Mouse (Mus musculus) CH12.LX (cell line): ENCODE measurements at regions not wholly inside any gene's neighbourhood (a gene's known extent, or its start where the extent isn't known, plus 50 kb on each side); places are given as distances from the start of the nearest gene placed in this dataset.

ENCODE experiments used
- DNase-seq: peaks from one replicate; pipeline ENCODE4 v3.0.0-alpha.2; 2013; ENCODE audit errors: extremely low read depth
- H3K27ac ChIP-seq: 2 replicates; pipeline ENCODE4 v1.5.1; 2012; ENCODE audit warnings: low read depth, mild to moderate bottlenecking, control low read depth, moderate library complexity; ENCODE audit not compliant: insufficient read depth
- H3K27me3 ChIP-seq: replicated peaks from 2 replicates; pipeline ENCODE3; 2012; ENCODE audit warnings: inconsistent platforms
- H3K36me3 ChIP-seq, 2 experiments: replicated peaks in 1 of 2; 2 replicates each; pipeline versions ENCODE3 to v1.6.1; 2012; ENCODE audit warnings: inconsistent platforms in 1 of 2, low read length in 1 of 2, mild to moderate bottlenecking in 1 of 2, mixed read lengths in 1 of 2, moderate library complexity in 1 of 2; ENCODE audit not compliant: control insufficient read depth in 1 of 2, insufficient read depth in 1 of 2
- H3K4me1 ChIP-seq, 2 experiments: 2 replicates each; pipeline ENCODE4 v1.6.1; 2012; ENCODE audit warnings: inconsistent platforms in 1 of 2, moderate library complexity in 1 of 2; ENCODE audit not compliant: insufficient read depth in 2 of 2, control insufficient read depth in 1 of 2
- H3K4me2 ChIP-seq: 2 replicates; pipeline ENCODE4 v1.6.1; 2012; ENCODE audit warnings: low read depth, mild to moderate bottlenecking, control low read depth; ENCODE audit not compliant: poor library complexity, insufficient read depth, severe bottlenecking
- H3K4me3 ChIP-seq, 3 experiments: fragments of 150-350 bp in 1 of 3; sonication (generic) in 1 of 3; replicated peaks in 1 of 3; 2 replicates each; pipeline versions ENCODE3 to v1.5.1; 2011 to 2012; ENCODE audit warnings: low read depth in 2 of 3, low read length in 2 of 3, mild to moderate bottlenecking in 2 of 3, moderate library complexity in 2 of 3, control low read depth in 1 of 3, improper control_type of control experiment in 1 of 3, inconsistent platforms in 1 of 3, mixed read lengths in 1 of 3; ENCODE audit not compliant: poor library complexity in 1 of 3
- H3K79me2 ChIP-seq: replicated peaks from 2 replicates; pipeline ENCODE4 v1.6.1; 2012; ENCODE audit warnings: mild to moderate bottlenecking, moderate library complexity; ENCODE audit not compliant: control insufficient read depth, poor library complexity, insufficient read depth, severe bottlenecking; ENCODE audit errors: extremely low read depth
- H3K9ac ChIP-seq: 2 replicates; pipeline ENCODE4 v1.6.1; 2012; ENCODE audit warnings: low read depth, mild to moderate bottlenecking, control low read depth, moderate library complexity; ENCODE audit not compliant: insufficient read depth
- H3K9me3 ChIP-seq: replicated peaks from 2 replicates; pipeline ENCODE3; 2012; ENCODE audit warnings: low read length, inconsistent platforms, mixed read lengths
- CTCF ChIP-seq, 2 experiments: IDR thresholded peaks in 1 of 2; conservative IDR thresholded peaks in 1 of 2; 2 replicates each; pipeline ENCODE4 v1.5.1; 2011 to 2012; ENCODE audit warnings: low read depth in 2 of 2, low read length in 2 of 2, improper control_type of control experiment in 1 of 2, inconsistent platforms in 1 of 2, mild to moderate bottlenecking in 1 of 2, moderate library complexity in 1 of 2
- ETS1 ChIP-seq: conservative IDR thresholded peaks from 2 replicates; pipeline ENCODE4 v1.6.1; 2012; ENCODE audit warnings: low read depth, mild to moderate bottlenecking, inconsistent platforms, low read length, improper control_type of control experiment, moderate library complexity
- GABPA ChIP-seq: IDR thresholded peaks from 2 replicates; pipeline ENCODE4 v1.6.1; 2012; ENCODE audit warnings: low read depth, low read length, improper control_type of control experiment, inconsistent platforms; ENCODE audit not compliant: insufficient replicate concordance
- HCFC1 ChIP-seq: IDR thresholded peaks from 2 replicates; pipeline ENCODE4 v1.6.1; 2012; ENCODE audit warnings: low read depth, mild to moderate bottlenecking, inconsistent platforms, low read length, improper control_type of control experiment
- IRF4 ChIP-seq: IDR thresholded peaks from 2 replicates; pipeline ENCODE4 v1.6.1; 2014; ENCODE audit warnings: low read depth, mild to moderate bottlenecking, inconsistent platforms, low read length, improper control_type of control experiment
- JUND ChIP-seq: conservative IDR thresholded peaks from 2 replicates; pipeline ENCODE4 v1.6.1; 2011; ENCODE audit warnings: low read depth, low read length, improper control_type of control experiment
- MAFK ChIP-seq: IDR thresholded peaks from 2 replicates; pipeline ENCODE4 v1.6.1; 2011; ENCODE audit warnings: low read length, improper control_type of control experiment; ENCODE audit not compliant: insufficient replicate concordance
- MAX ChIP-seq: IDR thresholded peaks from 2 replicates; pipeline ENCODE4 v1.6.1; 2011; ENCODE audit warnings: low read length, improper control_type of control experiment
- MAZ ChIP-seq: IDR thresholded peaks from 2 replicates; pipeline ENCODE4 v1.6.1; 2012; ENCODE audit warnings: low read depth, mild to moderate bottlenecking, inconsistent platforms, low read length, improper control_type of control experiment, moderate library complexity
- MXI1 ChIP-seq: IDR thresholded peaks from 2 replicates; pipeline ENCODE4 v1.6.1; 2011; ENCODE audit warnings: mild to moderate bottlenecking, low read depth, low read length, improper control_type of control experiment
- MYC ChIP-seq: IDR thresholded peaks from 2 replicates; pipeline ENCODE4 v1.6.1; 2011; ENCODE audit warnings: low read depth, mild to moderate bottlenecking, improper control_type of control experiment, low read length
- NELFE ChIP-seq: IDR thresholded peaks from 2 replicates; pipeline ENCODE4 v1.6.1; 2011; ENCODE audit warnings: low read depth, low read length, improper control_type of control experiment
- POLR2A ChIP-seq: IDR thresholded peaks from 2 replicates; pipeline ENCODE4 v1.6.1; 2011; ENCODE audit warnings: low read depth, mild to moderate bottlenecking, improper control_type of control experiment, low read length
- RAD21 ChIP-seq: IDR thresholded peaks from 2 replicates; pipeline ENCODE4 v1.6.1; 2011; ENCODE audit warnings: low read depth, mild to moderate bottlenecking, low read length, improper control_type of control experiment, moderate library complexity
- RCOR1 ChIP-seq: conservative IDR thresholded peaks from 2 replicates; pipeline ENCODE4 v1.6.1; 2012; ENCODE audit warnings: low read depth, mild to moderate bottlenecking, inconsistent platforms, low read length, improper control_type of control experiment
- SIN3A ChIP-seq: IDR thresholded peaks from 2 replicates; pipeline ENCODE4 v1.6.1; 2012; ENCODE audit warnings: low read length, improper control_type of control experiment, inconsistent platforms
- SMC3 ChIP-seq: IDR thresholded peaks from 2 replicates; pipeline ENCODE4 v1.6.1; 2011; ENCODE audit warnings: low read depth, low read length, improper control_type of control experiment
- TBP ChIP-seq: conservative IDR thresholded peaks from 2 replicates; pipeline ENCODE4 v1.6.1; 2011; ENCODE audit warnings: low read depth, low read length, improper control_type of control experiment
- UBTF ChIP-seq: IDR thresholded peaks from 2 replicates; pipeline ENCODE4 v1.6.1; 2012; ENCODE audit warnings: low read depth, mild to moderate bottlenecking, inconsistent platforms, low read length, improper control_type of control experiment, moderate library complexity
- USF2 ChIP-seq: conservative IDR thresholded peaks from 2 replicates; pipeline ENCODE4 v1.6.1; 2011; ENCODE audit warnings: low read depth, low read length, improper control_type of control experiment
- ZC3H11A ChIP-seq: IDR thresholded peaks from 2 replicates; pipeline ENCODE4 v1.6.1; 2012; ENCODE audit warnings: low read depth, mild to moderate bottlenecking, inconsistent platforms, low read length, improper control_type of control experiment
- ZKSCAN1 ChIP-seq: IDR thresholded peaks from 2 replicates; pipeline ENCODE4 v1.6.1; 2012; ENCODE audit warnings: low read depth, inconsistent platforms, low read length, improper control_type of control experiment, borderline replicate concordance
- ZMIZ1 ChIP-seq: IDR thresholded peaks from 2 replicates; pipeline ENCODE4 v1.6.1; 2012; ENCODE audit warnings: low read depth, mild to moderate bottlenecking, inconsistent platforms, low read length, improper control_type of control experiment
- dilution Hi-C: fragments of 300-500 bp; cut with MboI; formaldehyde crosslinking; loops from 2 replicates; pipeline ENCODE4 v1.14.3; 2020; ENCODE audit warnings: low sequenced_read_pairs; ENCODE audit not compliant: extremely low pct_unique_long_range_greater_than_20kb, extremely low pct_ligation_motif_present
- in situ Hi-C: fragments of 300-500 bp; cut with MboI; formaldehyde crosslinking; loops from 3 replicates; pipeline ENCODE4 v1.14.3; 2019; ENCODE audit warnings: low sequenced_read_pairs, low pct_ligation_motif_present, low pct_unique_long_range_greater_than_20kb, mixed read lengths

GRCm38 (mm10) chr15:51594060-51594459 lies 2290.6 kb upstream of the Gm7489 start:
- dilution Hi-C loops, result no loop called here
- H3K4me2 ChIP-seq, result no peak overlapping the region
- no peaks in the 10 kb centered on the region for H3K79me2 ChIP-seq
- peaks cover 0 to 10% of the 10 kb centered on the region in 2 experiments; a peak in 2 of 4 replicates for H3K4me1 ChIP-seq
- no peak overlapping the region for H3K9ac ChIP-seq
- no peak overlapping the region for H3K4me3 ChIP-seq
- TF ChIP-seq HCFC1 (no peak), POLR2A (no peak), ZMIZ1 (no peak), USF2 (no peak), ETS1 (no peak), UBTF (no peak), TBP (no peak), IRF4 (no peak), MXI1 (no peak), NELFE (no peak), RCOR1 (no peak)
- TF ChIP-seq, all 38 proteins: peak for 0
- H3K36me3 ChIP-seq, result no peaks in the 10 kb centered on the region
- no peak overlapping the region for H3K27ac ChIP-seq
- DNase-seq, result no peak
- no peaks in the 10 kb centered on the region for H3K9me3 ChIP-seq
- in situ Hi-C loops, result no loop called here
- H3K27me3 ChIP-seq, result no peaks in the 10 kb centered on the region

- H3K9ac ChIP-seq, result no peak overlapping the region
- DNase-seq, result peak; percentile 55
These were observed 2289.1 kb upstream of the Gm7489 start for GRCm38 (mm10) chr15:51595655-51596054.

GRCm38 (mm10) chr15:51597841-51598240 lies 2286.9 kb upstream of the Gm7489 start:
- Histone ChIP-seq H3K9ac (no peak overlapping the region), H3K27ac (no peak overlapping the region), H3K79me2 (no peaks in the 10 kb centered on the region), H3K4me2 (no peak overlapping the region), H3K27me3 (no peaks in the 10 kb centered on the region), H3K9me3 (no peaks in the 10 kb centered on the region), H3K36me3 (no peaks in the 10 kb centered on the region), H3K4me1 (peaks cover 0 to 15% of the 10 kb centered on the region in 2 experiments; a peak in 2 of 4 replicates), H3K4me3 (no peak overlapping the region)
- dilution Hi-C loops, result no loop called here
- TF ChIP-seq MAFK (no peak), UBTF (no peak), MAX (no peak), MAZ (no peak), ZKSCAN1 (no peak), JUND (no peak), GABPA (no peak), USF2 (no peak), IRF4 (no peak), SIN3A (no peak), ZMIZ1 (no peak)
- in situ Hi-C loops, result no loop called here
- no peak for DNase-seq

More at GRCm38 (mm10) chr15:51595655-51596054, 2289.1 kb upstream of the Gm7489 start:
- Histone ChIP-seq H3K4me3 (no peak overlapping the region), H3K4me1 (peaks cover 0 to 12% of the 10 kb centered on the region in 2 experiments; a peak in 2 of 4 replicates), H3K36me3 (no peaks in the 10 kb centered on the region), H3K27me3 (no peaks in the 10 kb centered on the region), H3K4me2 (no peak overlapping the region), H3K27ac (no peak overlapping the region), H3K79me2 (no peaks in the 10 kb centered on the region), H3K9me3 (no peaks in the 10 kb centered on the region)
- in situ Hi-C loops, result no loop called here
- TF ChIP-seq CTCF (conservative IDR thresholded peaks at IDR 0.05 in 1 of 2, IDR thresholded peaks at IDR 0.05 in 1 of 2; ENCODE audit: low read depth in 2 of 2, low read length in 2 of 2), result peak; percentile 83 to 97
- no peak for TF ChIP-seq MYC
- peak; percentile 21; the same call in 1 of the 2 replicates for TF ChIP-seq ZC3H11A
- no peak for TF ChIP-seq ETS1
- TF ChIP-seq SMC3, result peak; percentile 72
- peak; percentile 96 for TF ChIP-seq RAD21
- dilution Hi-C loops, result no loop called here
